Mouse (Mus musculus) megakaryocyte, embryonic 14.5 days (primary cell): ENCODE measurements around the gene Naa16.

ENCODE experiments used
- FLI1 ChIP-seq: IDR thresholded peaks from 2 replicates; pipeline ENCODE4 v1.6.1; 2012; ENCODE audit warnings: low read length, inconsistent platforms, mixed read lengths
- GATA1 ChIP-seq: IDR thresholded peaks from 3 replicates; pipeline ENCODE4 v1.6.1; 2012; ENCODE audit warnings: mixed read lengths, low read length, inconsistent platforms, borderline replicate concordance

GRCm38 (mm10) chr14:79294051-79294814, 96.3 kb downstream of the Naa16 start:
- TF ChIP-seq FLI1 (no peak), GATA1 (no peak)
